Mouse (Mus musculus) embryo, embryonic 11 days (tissue): Measurements from ENCODE around the gene Stag3.

ENCODE experiments used
- DNase-seq: peaks from one replicate; pipeline ENCODE4 v3.0.0-alpha.2; 2015

Gene Stag3

DNA sequence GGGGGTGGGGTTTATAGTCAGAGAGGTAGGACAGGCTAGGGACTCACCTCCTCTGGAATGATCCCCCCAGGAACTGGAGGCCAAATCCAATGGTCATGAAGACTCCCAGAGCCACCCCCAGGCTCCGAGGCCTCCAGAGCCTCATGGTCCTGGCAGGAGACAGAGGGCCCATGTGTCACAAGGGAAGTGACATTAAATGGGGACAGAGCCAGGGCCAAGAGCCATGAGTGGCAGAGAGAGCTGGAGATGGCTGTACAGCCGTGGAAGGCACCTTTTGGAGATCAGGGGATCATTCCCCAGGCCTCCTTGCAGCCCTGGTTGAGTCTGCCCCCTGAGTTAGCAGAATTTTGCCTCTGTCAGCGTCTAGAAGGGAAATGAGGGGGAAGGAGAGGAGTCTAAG is 8.8 kb upstream of the Stag3 start:
- DNase-seq, result no peak

DNA sequence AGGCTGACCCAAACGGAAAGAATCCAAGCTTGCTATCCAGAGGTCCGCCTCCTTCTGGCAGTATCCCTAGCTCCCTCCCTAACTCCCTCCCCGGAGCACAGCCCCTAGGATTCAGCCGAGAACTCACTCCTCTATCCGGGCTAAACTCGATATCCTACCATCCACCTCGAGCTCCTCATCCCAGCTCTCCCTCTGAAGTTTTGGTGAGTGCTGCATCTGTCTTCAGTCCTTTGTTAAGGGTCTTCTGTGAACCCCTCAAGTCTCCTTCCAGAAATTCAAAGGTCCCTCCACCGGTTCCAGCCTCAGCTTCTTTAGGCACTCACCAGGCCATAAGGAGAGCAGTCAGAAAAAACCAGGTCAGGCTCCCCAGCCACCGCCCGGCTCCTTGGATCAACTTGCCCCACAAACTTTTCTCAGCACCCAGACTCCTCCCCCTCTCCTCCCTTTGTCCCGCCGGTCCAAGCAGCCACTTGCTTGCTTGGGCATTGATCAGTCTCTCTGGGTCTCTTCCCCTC is 7.6 kb upstream of the Stag3 start, which contains the start of gene Gal3st4:
Gene Gal3st4 (minus strand): TSS at position 432 of the 515 bp plus-strand sequence.
- DNase-seq, result peak; percentile 73

GRCm38 (mm10) chr5:138274186-138274585 is 5.9 kb upstream of the Stag3 start:
- no peak for DNase-seq

- peak; percentile 71 for DNase-seq
Observed at GRCm38 (mm10) chr5:138275216-138276050, 4.6 kb upstream of the Stag3 start.

DNA sequence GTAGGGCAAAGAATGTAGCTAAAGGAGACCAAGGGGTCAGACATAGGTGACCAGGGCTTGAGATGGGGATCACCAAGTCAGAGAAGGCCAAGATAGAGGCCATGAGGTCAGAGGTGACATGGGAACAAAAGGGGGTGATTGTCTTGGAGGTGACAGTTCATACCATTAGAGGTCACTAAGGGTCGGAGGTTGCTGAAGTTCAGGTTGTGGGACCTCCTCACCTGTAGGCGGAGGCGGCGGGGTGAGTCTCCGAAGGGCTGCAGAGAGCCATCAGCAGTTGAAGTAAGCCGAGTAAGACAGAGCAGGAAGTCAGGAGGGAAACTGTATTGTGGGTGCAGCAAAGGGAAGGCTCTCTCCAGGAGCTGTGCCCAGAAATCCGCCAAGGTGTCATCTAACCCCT is 2.0 kb upstream of the Stag3 start:
- DNase-seq, result no peak

GRCm38 (mm10) chr5:138280425-138280768 is 357 bp downstream of the Stag3 start:
- no peak for DNase-seq

GRCm38 (mm10) chr5:138280829-138281228 is 789 bp downstream of the Stag3 start:
- no peak for DNase-seq

GRCm38 (mm10) chr5:138281798-138282197 is 1.8 kb downstream of the Stag3 start:
- no peak for DNase-seq

DNA sequence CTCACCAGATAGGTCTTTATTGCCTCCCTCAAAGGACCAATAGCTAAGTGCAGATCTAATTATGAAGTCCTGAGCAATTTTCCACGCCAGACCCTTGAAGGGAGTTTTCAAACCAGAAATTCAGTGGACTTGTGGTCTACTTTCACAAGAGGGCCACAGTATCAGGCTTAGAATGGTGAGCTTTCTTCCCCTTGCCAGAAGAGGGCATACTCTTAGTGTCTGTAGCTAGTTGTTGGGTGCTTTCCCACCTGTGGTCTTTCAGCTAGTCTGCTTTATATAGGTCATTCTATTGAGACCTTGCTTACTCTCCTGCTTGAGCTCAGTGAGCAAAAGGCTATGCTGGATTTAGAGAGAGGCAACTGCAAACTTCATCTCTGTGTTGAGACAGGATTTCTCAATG is 3.5 kb downstream of the Stag3 start:
- DNase-seq, result no peak

DNA sequence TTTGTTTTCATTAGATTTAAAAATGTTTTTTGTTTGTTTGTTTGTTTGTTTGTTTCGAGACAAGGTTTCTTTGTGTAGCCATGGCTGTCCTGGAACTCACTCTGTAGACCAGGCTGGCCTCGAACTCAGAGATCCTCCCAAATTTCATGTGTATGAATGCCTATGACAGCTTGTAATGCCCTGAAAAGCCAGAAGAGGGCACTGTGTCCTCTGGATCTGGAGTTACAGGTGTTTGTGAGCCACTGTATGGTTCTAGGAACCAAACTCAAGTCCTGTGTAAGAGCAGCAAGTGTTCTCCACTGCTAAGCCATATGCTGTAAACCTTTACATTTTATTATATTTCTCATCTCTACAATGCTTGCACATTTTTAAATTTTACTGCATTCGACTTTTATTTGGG is 7.8 kb downstream of the Stag3 start:
- no peak for DNase-seq

DNA sequence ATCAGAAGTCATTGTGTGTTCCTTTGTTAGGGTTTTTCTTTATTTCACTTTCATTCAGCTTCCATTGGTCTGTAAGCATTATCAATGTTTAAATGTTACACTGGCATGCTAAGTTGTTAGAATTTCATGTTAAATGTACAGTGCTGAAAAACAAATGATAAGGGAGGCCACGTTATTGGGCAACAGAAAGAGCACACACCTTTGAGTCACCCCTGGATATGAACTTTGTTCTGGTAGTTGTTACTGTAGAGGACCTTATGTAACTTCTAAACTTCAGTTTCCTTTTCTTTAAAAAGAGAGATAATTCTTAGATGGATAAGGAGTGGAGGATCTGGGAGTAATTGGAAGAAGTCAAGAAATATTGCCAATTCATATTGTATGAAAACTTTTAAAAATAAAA is 11.6 kb downstream of the Stag3 start:
- no peak for DNase-seq

GRCm38 (mm10) chr5:138294158-138294557 is 14.1 kb downstream of the Stag3 start:
- DNase-seq, result no peak

DNA sequence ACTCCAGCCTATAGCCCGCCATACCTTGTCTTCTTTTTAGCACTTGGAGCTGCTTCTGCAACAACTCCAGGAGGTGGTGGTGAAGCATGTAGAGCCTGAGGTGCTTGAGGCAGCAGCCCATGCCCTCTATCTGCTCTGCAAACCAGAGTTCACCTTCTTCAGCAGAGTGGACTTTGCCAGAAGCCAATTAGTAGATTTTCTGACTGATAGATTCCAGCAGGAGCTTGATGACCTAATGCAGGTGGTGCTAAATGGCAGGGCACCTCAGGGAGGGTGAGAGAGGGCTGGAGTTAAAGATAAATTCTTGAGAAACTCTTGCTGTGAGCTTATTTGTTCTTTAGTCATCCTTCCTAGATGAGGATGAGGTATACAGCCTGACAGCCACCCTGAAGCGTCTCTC is 19.6 kb downstream of the Stag3 start:
- DNase-seq, result no peak

GRCm38 (mm10) chr5:138312795-138313194 is 32.8 kb downstream of the Stag3 start:
- no peak for DNase-seq

DNA sequence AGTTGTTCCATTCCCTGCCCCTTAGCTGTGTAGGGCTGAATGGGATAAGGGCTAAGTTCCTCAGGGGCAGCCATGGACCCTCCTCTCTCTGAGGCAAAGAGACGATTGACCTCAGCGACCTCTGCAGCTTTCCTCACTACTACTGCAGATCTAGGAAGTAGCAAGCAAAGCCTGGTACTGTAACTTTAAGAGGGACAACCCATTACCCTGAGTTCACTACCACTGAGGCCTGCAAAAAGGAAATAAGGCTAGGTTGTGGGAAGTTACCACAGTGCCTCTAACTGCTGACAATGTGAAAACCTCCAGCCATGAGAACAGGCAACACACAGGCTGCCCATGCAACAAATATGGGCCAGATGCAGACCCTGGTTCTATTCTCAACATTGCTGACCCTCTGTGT is 61.6 kb downstream of the Stag3 start, which contains the start of gene Pvrig:
Gene Pvrig (plus strand): TSS at position 301 of the 400 bp plus-strand sequence.
- DNase-seq, result no peak

DNA sequence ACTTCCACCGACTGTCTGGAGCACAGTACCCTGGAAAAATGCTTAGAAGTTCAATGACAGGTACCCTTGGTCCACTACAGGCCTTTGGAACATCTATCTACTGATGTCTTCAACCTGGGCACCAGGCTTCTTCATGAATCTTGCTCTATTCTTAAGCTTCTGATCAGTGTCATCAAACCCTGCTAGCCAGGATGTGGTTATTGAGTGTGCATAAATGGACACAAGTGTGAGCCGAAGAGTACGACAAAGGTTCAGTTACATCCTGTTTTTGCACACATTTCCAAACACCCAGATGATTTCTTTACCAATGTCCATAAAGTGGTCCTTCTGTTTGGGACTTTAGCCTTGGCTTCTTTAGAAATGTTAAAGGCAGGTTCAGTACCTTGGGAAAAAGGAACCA is 63.2 kb downstream of the Stag3 start:
- no peak for DNase-seq
